Mouse (Mus musculus): ENCODE results near the gene Dnajb3.
"Not testable (repeated sequence)": the region's sequence is repeated elsewhere in the genome, so short reads cannot be mapped to it uniquely, and the experiment has no call there.

Dnajb3 gene

GRCm38 (mm10) chr1:88213766-88214461 lies 8.3 kb upstream of the Dnajb3 start:
- DNase-seq, result peak; percentile 10

- DNase-seq, result no peak
Measured at GRCm38 (mm10) chr1:88213061-88213460, 7.5 kb upstream of the Dnajb3 start.

GRCm38 (mm10) chr1:88212341-88213045 lies 6.9 kb upstream of the Dnajb3 start:
- no peak for DNase-seq

GRCm38 (mm10) chr1:88211812-88212211 lies 6.2 kb upstream of the Dnajb3 start, which contains the start of gene Ugt1a1:
Ugt1a1 (plus strand) TSS chr1:88211959.
- peak; percentile 10 for DNase-seq

- DNase-seq, result no peak
Measured at GRCm38 (mm10) chr1:88206843-88207479, 1.4 kb upstream of the Dnajb3 start.

GRCm38 (mm10) chr1:88200456-88200855 lies 5.1 kb downstream of the Dnajb3 start, which contains the start of gene Ugt1a2:
Ugt1a2 (plus strand) TSS chr1:88200601.
- no peak for DNase-seq

- no peak for DNase-seq
Measured at GRCm38 (mm10) chr1:88199996-88200395, 5.6 kb downstream of the Dnajb3 start.

GRCm38 (mm10) chr1:88197443-88197842 lies 8.1 kb downstream of the Dnajb3 start:
- DNase-seq, result no peak

- no peak for DNase-seq
Measured at GRCm38 (mm10) chr1:88195687-88196086, 9.9 kb downstream of the Dnajb3 start.

- DNase-seq, result no peak
Measured at GRCm38 (mm10) chr1:88192136-88192535, 13.4 kb downstream of the Dnajb3 start.

- no peak for DNase-seq
Measured at GRCm38 (mm10) chr1:88186325-88186935, 19.2 kb downstream of the Dnajb3 start.

GRCm38 (mm10) chr1:88179657-88180056 lies 25.9 kb downstream of the Dnajb3 start:
- no peak for DNase-seq

- DNase-seq, result not testable (repeated sequence)
Measured at GRCm38 (mm10) chr1:88172190-88172589, 33.4 kb downstream of the Dnajb3 start.

- no peak for DNase-seq
Measured at GRCm38 (mm10) chr1:88165711-88166110, 39.9 kb downstream of the Dnajb3 start, which contains the start of gene Ugt1a5. Ugt1a5 (plus strand) TSS chr1:88166012.

GRCm38 (mm10) chr1:88158430-88158829 lies 47.2 kb downstream of the Dnajb3 start:
- DNase-seq, result no peak
